Mouse (Mus musculus) adrenal gland, postnatal 10 days (tissue): Measurements from ENCODE around the gene Cacfd1. TPM values are rescaled to one million over a fixed set of nuclear protein-coding genes. Genes with fewer than 3 reads are reported as not detected.

ENCODE experiments used
- DNase-seq: peaks from one replicate; pipeline ENCODE4 v3.0.0; 2021; ENCODE audit warnings: mixed read lengths
- long read RNA-seq, 2 experiments: library from polyadenylated mRNA; stranded (forward); transcript quantifications; one replicate each; pipeline ENCODE4 v2.0.0; 2021
- total RNA-seq, 2 experiments: library from RNA; stranded (reverse); gene quantifications; 2 replicates each; pipeline ENCODE4 v1.2.3; 2021

Cacfd1 gene
- total RNA-seq = 10 to 100 TPM; 40.6 to 42.0 TPM
- long read RNA-seq, experiment 1, transcript Cacfd1-202 (3 exons, 2,194 nt) = minor isoform, 8 of 66 reads
- long read RNA-seq, experiment 1, transcript Cacfd1-205 (5 exons, 2,689 nt) = major isoform, 41 of 66 reads
- long read RNA-seq, experiment 1, partial matches to known transcripts = 1 of 66 reads
- long read RNA-seq, experiment 1, other reads (novel, unspliced or antisense) = 14 of 66 reads
- long read RNA-seq, experiment 2, transcript Cacfd1-202 (3 exons, 2,194 nt) = minor isoform, 5 of 49 reads
- long read RNA-seq, experiment 2, transcript Cacfd1-205 (5 exons, 2,689 nt) = major isoform, 29 of 49 reads
- long read RNA-seq, experiment 2, partial matches to known transcripts = 3 of 49 reads
- long read RNA-seq, experiment 2, other reads (novel, unspliced or antisense) = 10 of 49 reads

DNA sequence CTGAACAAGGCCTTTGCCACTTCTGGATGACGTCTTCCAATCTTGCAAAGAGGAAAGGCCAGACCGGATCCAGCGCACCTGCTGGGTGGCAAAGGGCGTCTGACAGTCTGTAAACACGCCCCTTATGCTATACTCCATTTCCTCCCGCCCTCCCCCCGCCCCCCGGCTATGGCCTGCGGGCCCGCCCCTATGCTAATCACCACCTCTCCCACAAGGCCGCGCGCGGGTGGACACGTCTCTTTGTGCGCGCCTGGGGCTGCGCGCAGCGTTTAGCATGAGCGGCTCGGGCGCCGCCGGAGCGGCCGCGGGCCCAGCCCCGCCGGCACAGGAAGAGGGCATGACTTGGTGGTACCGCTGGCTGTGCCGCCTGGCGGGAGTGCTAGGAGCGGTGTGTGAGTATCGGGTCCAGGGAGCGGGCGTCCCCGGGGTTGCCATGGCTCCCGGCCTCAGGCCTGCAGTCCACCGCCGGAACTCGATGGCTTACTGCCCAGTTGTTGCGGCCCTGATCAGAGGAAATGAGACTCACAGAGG is at the start of gene Cacfd1:
Cacfd1 (plus strand) TSS at position 213 of the 531 bp plus-strand sequence.
- peak; percentile 92 for DNase-seq

DNA sequence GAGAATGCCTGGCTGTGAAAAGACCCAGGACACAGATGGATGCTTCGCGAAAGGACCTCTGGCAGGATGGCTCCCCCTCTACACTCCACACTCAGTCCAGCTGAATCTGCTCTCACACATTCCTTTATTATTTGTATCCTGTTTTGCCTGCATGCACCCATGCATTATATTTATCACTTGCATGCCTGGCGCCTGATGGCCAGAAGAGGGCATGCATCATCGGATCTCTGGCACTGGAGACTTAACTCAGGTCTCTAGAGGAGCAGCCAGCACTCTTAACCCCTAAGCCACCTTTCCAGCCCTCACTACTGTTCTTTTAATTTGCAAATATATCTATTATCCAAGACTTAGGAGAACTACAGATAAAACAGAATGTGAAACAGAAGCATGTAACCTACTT is 49.0 kb upstream of the Cacfd1 start:
- no peak for DNase-seq

GRCm38 (mm10) chr2:26963923-26964723 is 45.6 kb upstream of the Cacfd1 start, which contains the start of gene Rexo4:
Gene Rexo4 (minus strand): TSS chr2:26964386.
- peak; percentile 95 for DNase-seq

DNA sequence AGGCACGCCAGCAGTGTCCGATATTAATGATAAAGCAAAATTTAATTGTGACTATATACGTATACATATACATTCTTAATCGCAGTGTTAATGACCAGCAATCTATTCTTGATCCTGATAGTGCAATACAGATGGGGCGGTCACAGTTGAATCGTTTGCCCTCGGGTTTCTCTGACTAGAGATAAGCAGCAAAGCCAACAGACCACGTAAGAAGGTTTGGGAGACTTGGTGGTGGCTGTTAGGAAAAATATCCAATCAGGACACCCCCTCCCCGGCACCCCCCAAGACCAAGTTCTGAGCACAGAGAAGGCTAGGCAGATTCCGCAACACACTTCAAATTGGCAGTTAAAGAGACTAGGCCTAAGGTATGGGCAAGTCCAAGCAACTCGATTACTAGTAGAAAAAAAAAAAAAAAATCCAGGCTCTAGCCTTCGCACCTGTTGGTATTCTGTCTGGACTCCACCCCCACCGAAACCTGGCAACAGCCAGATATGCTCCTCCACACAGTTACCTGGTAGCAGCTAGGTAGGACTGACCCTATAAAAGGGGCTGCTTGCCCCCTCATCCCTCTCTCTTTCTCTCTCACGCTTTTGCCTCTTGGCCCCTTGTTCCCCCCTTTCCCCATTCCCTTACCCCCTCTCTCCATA is 44.9 kb upstream of the Cacfd1 start:
- no peak for DNase-seq

DNA sequence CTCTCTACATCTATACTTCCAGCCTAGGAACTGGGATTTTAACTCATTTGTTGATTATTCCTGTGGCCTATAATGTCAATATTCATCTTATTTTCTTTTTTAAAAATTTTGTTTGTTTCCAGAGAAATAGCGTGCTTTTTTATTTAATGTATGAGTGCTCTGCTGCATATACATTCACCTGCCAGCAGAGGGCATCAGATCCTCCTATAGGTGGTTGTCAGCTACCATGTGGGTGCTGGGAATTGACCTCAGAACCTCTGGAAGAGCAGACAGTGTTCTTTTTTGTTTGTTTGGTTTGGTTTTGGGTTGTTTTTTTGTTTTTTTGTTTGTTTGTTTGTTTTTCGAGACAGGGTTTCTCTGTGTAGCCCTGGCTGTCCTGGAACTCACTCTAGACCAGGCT is 42.5 kb upstream of the Cacfd1 start:
- DNase-seq = no peak

- DNase-seq = no peak
Measured at GRCm38 (mm10) chr2:26973116-26973515, 36.6 kb upstream of the Cacfd1 start, which contains the start of gene Adamts13. Gene Adamts13 (plus strand): TSS chr2:26973416.

GRCm38 (mm10) chr2:26973960-26974359 is 35.8 kb upstream of the Cacfd1 start:
- no peak for DNase-seq

GRCm38 (mm10) chr2:26980361-26980760 is 29.4 kb upstream of the Cacfd1 start:
- DNase-seq = no peak

- no peak for DNase-seq
Measured at GRCm38 (mm10) chr2:26984179-26984578, 25.5 kb upstream of the Cacfd1 start.

GRCm38 (mm10) chr2:26984640-26985039 is 25.1 kb upstream of the Cacfd1 start:
- DNase-seq = no peak

GRCm38 (mm10) chr2:26993936-26994335 is 15.8 kb upstream of the Cacfd1 start:
- DNase-seq = no peak

DNA sequence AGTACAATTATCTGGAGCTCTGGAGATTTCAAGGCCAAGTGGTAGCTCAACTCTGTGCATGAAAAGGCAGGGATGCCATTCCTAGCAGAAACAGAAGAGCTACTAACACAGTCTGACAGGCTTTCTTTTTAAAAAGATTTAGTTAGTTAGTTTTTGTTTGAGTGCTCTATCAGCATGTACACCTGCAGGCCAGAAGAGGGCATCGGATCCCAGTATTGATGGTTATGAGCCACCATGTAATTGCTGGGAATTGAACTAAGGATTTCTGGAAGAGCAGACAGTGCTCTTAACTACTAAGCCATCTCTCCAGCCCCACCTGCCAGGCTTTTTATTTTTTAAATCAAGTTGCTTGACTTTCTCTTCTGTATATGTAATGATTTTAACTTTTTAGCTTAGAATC is 12.2 kb upstream of the Cacfd1 start:
- DNase-seq = no peak

DNA sequence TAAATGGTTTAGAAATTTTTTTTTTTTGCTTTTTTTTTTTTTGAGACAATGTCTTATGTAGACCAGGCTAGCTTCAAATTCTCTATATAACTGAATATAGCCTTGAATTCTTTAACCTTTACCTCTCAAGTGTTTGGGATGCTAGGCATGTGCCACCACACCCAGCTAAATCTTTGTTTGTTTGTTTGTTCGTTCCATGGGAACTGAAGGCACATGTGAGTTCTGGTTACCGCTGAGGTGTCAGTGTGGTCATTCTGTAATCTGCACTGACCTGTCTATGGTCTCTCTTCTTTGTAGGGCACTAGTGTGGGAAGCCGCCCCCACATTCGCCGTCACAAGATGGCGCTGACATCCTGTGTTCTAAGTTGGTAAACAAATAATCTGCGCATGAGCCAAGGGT is 11.7 kb upstream of the Cacfd1 start:
- no peak for DNase-seq

- no peak for DNase-seq
Measured at GRCm38 (mm10) chr2:27006255-27006654, 3.5 kb upstream of the Cacfd1 start.

GRCm38 (mm10) chr2:27007701-27008100 is 2.0 kb upstream of the Cacfd1 start:
- no peak for DNase-seq

DNA sequence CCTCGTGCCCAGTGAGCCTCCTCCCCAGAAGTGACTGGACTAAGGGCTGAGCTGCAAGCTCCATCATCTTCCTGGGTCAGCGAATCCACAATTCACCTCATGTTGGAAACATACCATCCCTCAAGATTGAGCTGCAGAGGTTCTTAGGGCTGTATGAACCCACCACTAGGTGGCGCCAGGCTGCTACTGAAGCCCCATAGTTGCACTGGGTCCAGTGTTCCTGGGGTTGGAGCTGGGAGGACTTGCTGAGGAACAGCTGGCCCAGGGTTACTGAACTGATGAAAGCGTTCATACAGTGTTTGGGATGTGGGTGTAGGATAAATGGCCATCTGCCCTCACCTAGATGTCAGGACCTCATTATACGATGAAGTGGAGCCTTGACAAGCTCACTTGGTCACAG is 8.1 kb downstream of the Cacfd1 start:
- DNase-seq = peak; percentile 82

DNA sequence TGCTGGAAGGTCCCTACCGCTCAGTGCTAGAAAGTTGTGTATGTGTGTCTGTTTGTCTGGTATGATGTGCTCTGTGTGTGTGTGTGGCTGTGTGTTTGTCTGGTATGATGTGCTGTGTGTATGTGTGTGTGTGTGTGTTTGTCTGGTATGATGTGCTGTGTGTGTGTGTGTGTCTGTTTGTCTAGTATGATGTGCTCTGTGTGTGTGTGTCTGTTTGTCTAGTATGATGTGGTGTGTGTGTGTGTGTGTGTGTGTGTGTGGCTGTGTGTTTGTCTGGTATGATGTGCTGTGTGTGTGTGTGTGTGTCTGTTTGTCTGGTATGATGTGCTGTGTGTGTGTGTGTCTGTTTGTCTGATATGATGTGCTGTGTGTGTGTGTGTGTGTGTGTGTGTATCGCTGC is 9.8 kb downstream of the Cacfd1 start:
- DNase-seq = no peak

GRCm38 (mm10) chr2:27021103-27021502 is 11.4 kb downstream of the Cacfd1 start:
- no peak for DNase-seq

GRCm38 (mm10) chr2:27022612-27023011 is 12.9 kb downstream of the Cacfd1 start:
- DNase-seq = no peak

DNA sequence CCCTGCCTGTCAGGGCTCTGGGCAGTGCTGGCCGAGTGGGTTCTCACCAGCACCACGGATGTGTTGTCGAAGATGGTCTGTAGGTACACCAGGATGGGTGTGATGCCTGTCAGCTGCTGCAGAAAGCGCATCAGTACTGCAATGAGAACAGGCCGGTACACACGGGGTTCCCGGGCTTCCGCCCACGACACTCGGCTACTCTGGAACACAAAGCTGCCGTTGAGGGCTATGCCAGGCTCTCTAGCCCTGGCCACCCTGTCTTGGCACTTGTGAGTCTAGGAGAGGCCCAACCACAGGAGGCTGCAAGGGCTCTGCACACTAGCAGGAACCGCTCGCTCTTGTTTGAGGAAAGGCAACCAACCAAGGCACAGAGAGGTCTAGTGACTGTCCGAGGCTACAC is 14.4 kb downstream of the Cacfd1 start:
- no peak for DNase-seq

- DNase-seq = no peak
Measured at GRCm38 (mm10) chr2:27025545-27025944, 15.8 kb downstream of the Cacfd1 start.

DNA sequence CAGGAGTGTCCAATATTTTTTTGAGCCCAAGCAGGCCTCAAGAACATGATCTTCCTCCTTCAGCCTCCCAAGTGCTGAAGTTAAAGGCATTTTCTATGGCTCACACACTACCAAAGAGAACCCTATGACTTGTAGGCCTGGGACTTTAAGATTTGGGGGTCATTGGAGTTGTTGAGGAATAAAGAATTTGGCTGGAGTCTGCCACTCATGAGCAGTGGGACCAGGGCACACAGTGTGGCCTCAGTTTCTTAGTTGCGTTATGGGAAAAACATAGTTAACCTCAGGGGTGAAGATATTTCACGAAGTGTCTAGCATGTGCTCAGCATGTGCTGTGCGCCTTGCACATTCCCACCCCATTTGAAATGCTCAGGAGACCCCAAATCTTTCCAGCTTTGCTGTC is 16.6 kb downstream of the Cacfd1 start:
- DNase-seq = no peak
